Mouse (Mus musculus): ENCODE results near the gene Arhgap33.

- TF ChIP-seq CTCF (IDR thresholded peaks at IDR 0.05) (no peak), POLR2A (IDR thresholded peaks at IDR 0.05; ENCODE audit: insufficient read depth, low read depth, low read length) (no peak)
Observed at GRCm38 (mm10) chr7:30533941-30534632, 773 bp downstream of the Arhgap33 start.

Data from heart, adult 2 months (tissue).